Mouse (Mus musculus): ENCODE results near the gene Csnk1e.

The Csnk1e gene

GRCm38 (mm10) chr15:79399231-79400052 lies 55.9 kb downstream of the Csnk1e start:
- intact Hi-C loops (cut with DNase I) = no loop called here

- intact Hi-C loops (cut with DNase I) = no loop called here
These were observed 58.6 kb downstream of the Csnk1e start for GRCm38 (mm10) chr15:79396736-79397135.

- intact Hi-C loops (cut with DNase I) = no loop called here
These were observed 60.1 kb downstream of the Csnk1e start for GRCm38 (mm10) chr15:79395281-79395680.

GRCm38 (mm10) chr15:79394842-79395241 lies 60.5 kb downstream of the Csnk1e start:
- intact Hi-C loops (cut with DNase I) = no loop called here

GRCm38 (mm10) chr15:79393101-79393500 lies 62.3 kb downstream of the Csnk1e start:
- intact Hi-C loops (cut with DNase I) = no loop called here

GRCm38 (mm10) chr15:79392527-79392926 lies 62.8 kb downstream of the Csnk1e start:
- intact Hi-C loops (cut with DNase I) = no loop called here

GRCm38 (mm10) chr15:79391447-79392093 lies 63.8 kb downstream of the Csnk1e start:
- intact Hi-C loops (cut with DNase I) = no loop called here

- intact Hi-C loops (cut with DNase I) = no loop called here
These were observed 64.9 kb downstream of the Csnk1e start for GRCm38 (mm10) chr15:79390434-79390833.

- intact Hi-C loops (cut with DNase I) = loop anchor here (10.0 kb wide), 1 partner anchor 143 kb away; no protein-coding TSS in a partner anchor
These were observed 67.2 kb downstream of the Csnk1e start for GRCm38 (mm10) chr15:79388171-79388570.

GRCm38 (mm10) chr15:79387611-79388010 lies 67.8 kb downstream of the Csnk1e start:
- intact Hi-C loops (cut with DNase I) = loop anchor here (10.0 kb wide), 1 partner anchor 143 kb away; no protein-coding TSS in a partner anchor

GRCm38 (mm10) chr15:79387081-79387480 lies 68.3 kb downstream of the Csnk1e start:
- intact Hi-C loops (cut with DNase I) = loop anchor here (10.0 kb wide), 1 partner anchor 142 kb away; no protein-coding TSS in a partner anchor

- intact Hi-C loops (cut with DNase I) = loop anchor here (10.0 kb wide), 1 partner anchor 137 kb away; no protein-coding TSS in a partner anchor
These were observed 73.7 kb downstream of the Csnk1e start for GRCm38 (mm10) chr15:79381644-79382043.

- intact Hi-C loops (cut with DNase I) = loop anchor here (10.0 kb wide), 1 partner anchor 136 kb away; no protein-coding TSS in a partner anchor
These were observed 74.6 kb downstream of the Csnk1e start for GRCm38 (mm10) chr15:79380468-79381444.

GRCm38 (mm10) chr15:79379658-79380057 lies 75.7 kb downstream of the Csnk1e start:
- intact Hi-C loops (cut with DNase I) = loop anchor here (10.0 kb wide), 1 partner anchor 135 kb away; no protein-coding TSS in a partner anchor

GRCm38 (mm10) chr15:79378608-79379007 lies 76.8 kb downstream of the Csnk1e start:
- intact Hi-C loops (cut with DNase I) = no loop called here

- intact Hi-C loops (cut with DNase I) = no loop called here
These were observed 77.7 kb downstream of the Csnk1e start for GRCm38 (mm10) chr15:79377681-79378080.

- intact Hi-C loops (cut with DNase I) = no loop called here
These were observed 80.6 kb downstream of the Csnk1e start for GRCm38 (mm10) chr15:79374760-79375159.

GRCm38 (mm10) chr15:79370281-79370843 lies 85.0 kb downstream of the Csnk1e start:
- intact Hi-C loops (cut with DNase I) = no loop called here

GRCm38 (mm10) chr15:79369452-79370280 lies 85.7 kb downstream of the Csnk1e start:
- intact Hi-C loops (cut with DNase I) = no loop called here
